Mouse (Mus musculus): ENCODE measurements around the gene Il17ra. TPM values are rescaled to one million over a fixed set of nuclear protein-coding genes. Genes with fewer than 3 reads are reported as not detected.
A peak's percentile ranks its signal among the peaks of the same experiment; 100 is the strongest.

The Il17ra gene
- polyA plus RNA-seq, 1 experiment from 2014 or later, result 10.6 TPM

DNA sequence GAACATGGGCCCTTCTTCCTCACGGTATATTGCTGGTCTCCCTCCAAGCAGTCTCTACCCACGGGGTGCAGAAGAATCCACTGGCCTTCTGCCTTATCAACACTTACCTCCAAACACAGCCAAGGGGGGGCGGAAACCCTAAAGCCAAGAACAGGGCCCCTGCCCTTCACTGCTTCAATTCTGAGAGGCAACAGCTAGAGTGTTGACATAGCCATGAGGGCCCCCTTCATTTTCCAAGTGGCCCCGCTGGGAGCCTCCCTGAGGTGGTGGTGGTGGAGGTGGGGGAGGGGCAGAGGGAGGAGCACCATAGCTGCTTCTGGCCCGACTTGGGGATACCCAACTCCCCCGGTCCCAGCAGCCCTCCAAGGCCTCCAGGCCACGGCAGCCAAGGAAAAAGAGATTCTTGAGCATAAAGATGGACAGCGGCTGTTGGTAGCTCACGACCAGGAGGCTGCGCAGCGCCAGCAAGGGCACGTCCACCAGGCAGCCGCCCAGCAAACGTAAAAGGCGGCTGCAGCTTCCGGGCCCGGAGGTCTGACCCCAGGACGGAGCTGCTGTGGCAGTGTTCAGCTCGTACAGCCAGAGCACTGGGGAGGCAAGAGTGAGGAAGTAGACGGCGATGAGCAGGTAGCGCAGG lies 28.9 kb downstream of the Il17ra start:
- Histone ChIP-seq H3K4me3 (ENCODE audit: low read depth, low read length) (peak overlapping the region; percentile 56), H3K9ac (replicated peaks) (no peak overlapping the region), H3K9me3 (ENCODE audit: low read length) (no peaks in the 10 kb centered on the region), H3K4me2 (ENCODE audit: low read depth, low read length) (peak overlapping the region; percentile 82), H3K4me1 (ENCODE audit: insufficient read depth) (peaks cover 19% of the 10 kb centered on the region), H3K27ac (ENCODE audit: low read depth) (no peak overlapping the region), H3K36me3 (replicated peaks; ENCODE audit: insufficient read depth, low read length) (no peaks in the 10 kb centered on the region), H3K27me3 (ENCODE audit: insufficient read depth, low read length) (peaks cover 45% of the 10 kb centered on the region)
- DNase-seq (no peak), ATAC-seq (no peak; the same call in 1 of the 2 replicates)
- no peak for TF ChIP-seq EP300 (IDR thresholded peaks at IDR 0.05; ENCODE audit: low read depth)
- WGBS (ENCODE audit: insufficient replicate concordance), result 14% methylated on average over 22 of the region's 22 CpGs

DNA sequence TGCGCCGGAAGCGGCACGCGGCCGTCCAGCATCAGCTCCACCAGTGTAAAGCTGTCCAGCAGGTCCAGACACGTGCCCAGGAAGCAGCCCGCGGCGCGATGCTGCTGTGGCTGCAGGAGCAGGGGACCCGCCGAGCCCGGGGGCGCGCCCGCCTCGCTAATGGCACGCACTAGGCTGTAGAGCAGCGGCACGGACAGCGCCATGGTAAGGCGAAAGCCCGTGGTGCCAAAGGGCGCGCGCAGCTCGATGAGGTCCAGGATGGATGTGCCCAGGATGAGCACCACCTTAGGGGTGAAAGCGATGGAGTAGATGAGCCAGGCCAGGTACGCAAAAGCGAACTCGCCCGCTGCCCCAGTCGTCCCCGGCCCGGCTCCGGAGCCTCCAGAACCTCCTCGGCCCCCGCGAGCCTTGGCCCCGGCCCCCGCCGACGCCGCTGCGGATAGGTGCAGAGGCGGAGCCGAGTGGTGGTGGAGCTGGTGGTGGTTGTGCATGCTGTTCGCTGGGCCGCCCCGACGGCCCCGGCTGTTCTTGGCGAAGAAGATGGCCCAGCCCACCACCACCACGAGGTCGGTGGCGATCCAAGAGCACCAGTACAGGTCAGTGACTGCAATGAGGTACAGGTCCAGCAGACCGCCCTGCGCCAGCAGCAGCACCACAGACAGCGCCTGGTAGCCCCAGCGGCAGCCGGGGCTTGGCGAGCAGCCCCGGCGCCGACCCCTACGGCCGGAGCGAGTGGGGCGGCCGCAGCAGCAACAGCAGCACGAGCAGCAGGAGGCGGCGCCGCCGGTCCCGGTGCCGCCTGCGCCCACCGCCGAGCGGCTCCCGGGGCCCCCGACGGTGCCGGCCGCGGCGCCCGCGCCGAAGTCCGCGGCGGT lies 29.7 kb downstream of the Il17ra start:
- 2% methylated on average over 80 of the region's 95 CpGs for WGBS (ENCODE audit: insufficient replicate concordance)
- Histone ChIP-seq H3K9ac (replicated peaks) (no peak overlapping the region), H3K4me1 (ENCODE audit: insufficient read depth) (peaks cover 19% of the 10 kb centered on the region), H3K27me3 (ENCODE audit: insufficient read depth, low read length) (peaks cover 45% of the 10 kb centered on the region), H3K36me3 (replicated peaks; ENCODE audit: insufficient read depth, low read length) (no peaks in the 10 kb centered on the region), H3K27ac (ENCODE audit: low read depth) (no peak overlapping the region), H3K4me2 (ENCODE audit: low read depth, low read length) (peak overlapping the region; percentile 82), H3K4me3 (ENCODE audit: low read depth, low read length) (peak overlapping the region; percentile 56), H3K9me3 (ENCODE audit: low read length) (no peaks in the 10 kb centered on the region)
- ATAC-seq (peak; percentile 46; the same call in 1 of the 2 replicates), DNase-seq (peak; percentile 36)
- TF ChIP-seq EP300 (IDR thresholded peaks at IDR 0.05; ENCODE audit: low read depth) (no peak), CTCF (IDR thresholded peaks at IDR 0.05; ENCODE audit: low read depth) (no peak)

GRCm38 (mm10) chr6:120493374-120494181 lies 30.5 kb downstream of the Il17ra start, which contains the start of gene Tmem121b:
Gene Tmem121b, minus strand, starts transcription at chr6:120493807.
- peaks cover 45% of the 10 kb centered on the region for H3K27me3 ChIP-seq (ENCODE audit: insufficient read depth, low read length)
- H3K4me1 ChIP-seq (ENCODE audit: insufficient read depth), result peaks cover 19% of the 10 kb centered on the region
- ATAC-seq (peak; percentile 31; the same call in 1 of the 2 replicates), DNase-seq (peak; percentile 39)
- peak within 1 kb of the TSS; percentile 56 for H3K4me3 ChIP-seq (ENCODE audit: low read depth, low read length)
- no peak within 1 kb of the TSS for H3K27ac ChIP-seq (ENCODE audit: low read depth)
- TF ChIP-seq EP300 (IDR thresholded peaks at IDR 0.05; ENCODE audit: low read depth) (no peak), CTCF (IDR thresholded peaks at IDR 0.05; ENCODE audit: low read depth) (no peak)
- WGBS (ENCODE audit: insufficient replicate concordance), result 1% methylated on average over 47 of the region's 84 CpGs
- H3K36me3 ChIP-seq (replicated peaks; ENCODE audit: insufficient read depth, low read length), result no peaks in the 10 kb centered on the region
- H3K9ac ChIP-seq (replicated peaks), result no peak within 1 kb of the TSS
- H3K4me2 ChIP-seq (ENCODE audit: low read depth, low read length), result peak within 1 kb of the TSS; percentile 82
- H3K9me3 ChIP-seq (ENCODE audit: low read length), result no peaks in the 10 kb centered on the region

DNA sequence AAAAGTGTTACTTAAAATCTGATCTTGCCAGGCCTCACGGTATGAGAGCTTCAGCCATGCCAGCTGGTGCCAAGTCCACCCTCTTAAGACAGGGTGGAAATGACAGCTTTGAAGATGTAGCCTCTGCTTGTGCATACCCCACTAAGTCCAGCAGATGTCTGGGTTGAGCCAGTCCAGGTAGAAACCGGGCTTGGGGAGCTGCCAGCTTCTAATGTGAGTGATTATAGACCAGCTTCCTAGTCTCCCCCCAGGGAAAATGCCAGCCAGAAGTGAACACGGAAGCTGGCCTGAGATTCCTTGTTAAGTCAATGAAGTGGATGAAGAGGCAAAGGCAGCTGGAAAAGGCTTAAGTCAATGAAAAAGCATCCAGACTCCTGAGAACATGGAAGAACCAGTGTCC lies 33.5 kb downstream of the Il17ra start:
- Histone ChIP-seq H3K9ac (replicated peaks) (no peak overlapping the region), H3K4me2 (ENCODE audit: low read depth, low read length) (no peak overlapping the region), H3K4me3 (ENCODE audit: low read depth, low read length) (no peak overlapping the region), H3K36me3 (replicated peaks; ENCODE audit: insufficient read depth, low read length) (no peaks in the 10 kb centered on the region), H3K27ac (ENCODE audit: low read depth) (no peak overlapping the region), H3K4me1 (ENCODE audit: insufficient read depth) (peaks cover 19% of the 10 kb centered on the region), H3K27me3 (ENCODE audit: insufficient read depth, low read length) (peaks cover 37% of the 10 kb centered on the region), H3K9me3 (ENCODE audit: low read length) (no peaks in the 10 kb centered on the region)
- WGBS (ENCODE audit: insufficient replicate concordance), result 78% methylated on average over 3 of the region's 3 CpGs
- no peak for TF ChIP-seq CTCF (IDR thresholded peaks at IDR 0.05; ENCODE audit: low read depth)
- no peak for TF ChIP-seq EP300 (IDR thresholded peaks at IDR 0.05; ENCODE audit: low read depth)
- DNase-seq (no peak), ATAC-seq (no peak)

- no peaks in the 10 kb centered on the region for H3K27me3 ChIP-seq (ENCODE audit: insufficient read depth, low read length)
- H3K9me3 ChIP-seq (ENCODE audit: low read length), result no peaks in the 10 kb centered on the region
- WGBS (ENCODE audit: insufficient replicate concordance), result 67% methylated on average over 3 of the region's 3 CpGs
- H3K36me3 ChIP-seq (replicated peaks; ENCODE audit: insufficient read depth, low read length), result no peaks in the 10 kb centered on the region
- H3K4me1 ChIP-seq (ENCODE audit: insufficient read depth), result no peaks in the 10 kb centered on the region
- no peak for TF ChIP-seq EP300 (IDR thresholded peaks at IDR 0.05; ENCODE audit: low read depth)
- no peak for TF ChIP-seq CTCF (IDR thresholded peaks at IDR 0.05; ENCODE audit: low read depth)
- DNase-seq (no peak), ATAC-seq (no peak)
- no peak overlapping the region for H3K27ac ChIP-seq (ENCODE audit: low read depth)
- H3K9ac ChIP-seq (replicated peaks), result no peak overlapping the region
- H3K4me2 ChIP-seq (ENCODE audit: low read depth, low read length), result no peak overlapping the region
- H3K4me3 ChIP-seq (ENCODE audit: low read depth, low read length), result no peak overlapping the region
Measured at GRCm38 (mm10) chr6:120504051-120504450, 41.0 kb downstream of the Il17ra start.

All from liver, postnatal 0 days (tissue).